Mouse (Mus musculus) thymus, postnatal 25 days (tissue): ENCODE data around the gene Mef2d.

Source experiments
- DNase-seq: peaks from one replicate; pipeline ENCODE4 v3.0.0; 2022

The Mef2d gene

GRCm38 (mm10) chr3:88191820-88192616 lies 49.8 kb downstream of the Mef2d start:
- peak; percentile 22 for DNase-seq

GRCm38 (mm10) chr3:88197741-88198504 lies 55.8 kb downstream of the Mef2d start:
- DNase-seq = no peak

- DNase-seq = no peak
These were observed 56.4 kb downstream of the Mef2d start for GRCm38 (mm10) chr3:88198505-88199020.

- no peak for DNase-seq
These were observed 57.5 kb downstream of the Mef2d start for GRCm38 (mm10) chr3:88199541-88200110.

GRCm38 (mm10) chr3:88200161-88200971 lies 58.2 kb downstream of the Mef2d start:
- no peak for DNase-seq

GRCm38 (mm10) chr3:88200972-88201330 lies 58.8 kb downstream of the Mef2d start:
- DNase-seq = peak; percentile 33

- no peak for DNase-seq
These were observed 59.5 kb downstream of the Mef2d start for GRCm38 (mm10) chr3:88201640-88202039.

GRCm38 (mm10) chr3:88202986-88203385 lies 60.8 kb downstream of the Mef2d start:
- DNase-seq = no peak

GRCm38 (mm10) chr3:88203456-88203855 lies 61.3 kb downstream of the Mef2d start:
- DNase-seq = no peak

GRCm38 (mm10) chr3:88203999-88204700 lies 62.0 kb downstream of the Mef2d start:
- no peak for DNase-seq

GRCm38 (mm10) chr3:88204751-88205150 lies 62.6 kb downstream of the Mef2d start:
- no peak for DNase-seq

- DNase-seq = no peak
These were observed 63.0 kb downstream of the Mef2d start for GRCm38 (mm10) chr3:88205176-88205562.

- no peak for DNase-seq
These were observed 63.7 kb downstream of the Mef2d start for GRCm38 (mm10) chr3:88205563-88206491.

- DNase-seq = no peak
These were observed 64.3 kb downstream of the Mef2d start for GRCm38 (mm10) chr3:88206500-88206899.

- DNase-seq = no peak
These were observed 64.8 kb downstream of the Mef2d start for GRCm38 (mm10) chr3:88206901-88207371.

GRCm38 (mm10) chr3:88207451-88208100 lies 65.4 kb downstream of the Mef2d start:
- DNase-seq = no peak

- no peak for DNase-seq
These were observed 66.1 kb downstream of the Mef2d start for GRCm38 (mm10) chr3:88208226-88208720.

GRCm38 (mm10) chr3:88209306-88209705 lies 67.1 kb downstream of the Mef2d start:
- DNase-seq = no peak

- DNase-seq = no peak
These were observed 67.9 kb downstream of the Mef2d start for GRCm38 (mm10) chr3:88210121-88210520.

GRCm38 (mm10) chr3:88210918-88211317 lies 68.7 kb downstream of the Mef2d start:
- no peak for DNase-seq
